Comparison of ENCODE assay signal across 8 mouse cellular contexts in genomic region chr5:98253838-98254821, GRCm38 (mm10). TPM values are rescaled to one million over a fixed set of nuclear protein-coding genes. Genes with fewer than 3 reads are reported as not detected.
DNase-seq lines count a peak whose midpoint lies in the region; ATAC-seq and TF ChIP-seq lines count a peak whose summit lies in the region.

TSS of gene Fgf5 (plus strand) at chr5:98254184.

- TF ChIP-seq CTCF in ES-Bruce4 (IDR thresholded peaks at IDR 0.05; ENCODE audit: low read depth, low read length), result no peak

- intact Hi-C loops in heart, postnatal 10 days (cut with DNase I), result no loop called here

- peak within 1 kb of the TSS; percentile 21; the same call in 1 of the 2 replicates for H3K9ac ChIP-seq in ES-Bruce4 (ENCODE audit: low read depth, poor library complexity, severe bottlenecking)
- H3K9ac ChIP-seq in embryonic facial prominence, embryonic 12.5 days, result peak within 1 kb of the TSS; percentile 54
- peak within 1 kb of the TSS; percentile 63 for H3K9ac ChIP-seq in midbrain, embryonic 11.5 days (ENCODE audit: low read length)
- peak within 1 kb of the TSS; percentile 57 for H3K9ac ChIP-seq in stomach, embryonic 16.5 days (ENCODE audit: low read length)

- ATAC-seq in embryonic facial prominence, embryonic 12.5 days (ENCODE audit: insufficient number of reproducible peaks, insufficient read depth, low FRiP score, low TSS enrichment), result peak; percentile 69
- peak; percentile 87 for ATAC-seq in midbrain, embryonic 11.5 days (ENCODE audit: low FRiP score)
- ATAC-seq in stomach, embryonic 16.5 days (ENCODE audit: insufficient read depth, low FRiP score), result peak; percentile 69; the same call in 1 of the 2 replicates

- peak within 1 kb of the TSS; percentile 99 for H3K4me2 ChIP-seq in embryonic facial prominence, embryonic 12.5 days (replicated peaks)
- H3K4me2 ChIP-seq in midbrain, embryonic 11.5 days, result peak within 1 kb of the TSS; percentile 99
- H3K4me2 ChIP-seq in stomach, embryonic 16.5 days (ENCODE audit: low read depth, low read length), result peak within 1 kb of the TSS; percentile 98

- DNase-seq in adrenal gland, postnatal 10 days, result peak; percentile 23
- peak; percentile 54 to 56 for DNase-seq in heart, postnatal 10 days
- peak; percentile 28 to 35 for DNase-seq in layer of hippocampus, postnatal 36 days
- DNase-seq in midbrain, embryonic 11.5 days (ENCODE audit: low spot score, missing footprints), result peak; percentile 96
- DNase-seq in thymus, postnatal 0 days (ENCODE audit: low spot score), result no peak

- no peak for TF ChIP-seq POLR2A in ES-Bruce4 (IDR thresholded peaks at IDR 0.05; ENCODE audit: insufficient read depth, low read length)

- no peaks in the 10 kb centered on the region for H3K4me1 ChIP-seq in ES-Bruce4 (ENCODE audit: control insufficient read depth, insufficient read depth, low read length)
- H3K4me1 ChIP-seq in embryonic facial prominence, embryonic 12.5 days, result 0 out of 2 replicates have a peak, but pooled peaks cover 2% of the 10 kb centered on the region
- peaks cover 8% of the 10 kb centered on the region for H3K4me1 ChIP-seq in midbrain, embryonic 11.5 days (ENCODE audit: control insufficient read depth, insufficient read depth, low read length)
- H3K4me1 ChIP-seq in stomach, embryonic 16.5 days (ENCODE audit: control insufficient read depth, insufficient read depth, low read length), result peaks cover 9% of the 10 kb centered on the region

- peaks cover 7% of the 10 kb centered on the region; the same call in 1 of the 2 replicates for H3K27me3 ChIP-seq in ES-Bruce4 (ENCODE audit: control insufficient read depth, insufficient read depth, low read length, poor library complexity, severe bottlenecking)
- peaks cover 64% of the 10 kb centered on the region for H3K27me3 ChIP-seq in embryonic facial prominence, embryonic 12.5 days
- H3K27me3 ChIP-seq in midbrain, embryonic 11.5 days (ENCODE audit: control insufficient read depth, insufficient read depth, low read length), result peaks cover 40% of the 10 kb centered on the region
- H3K27me3 ChIP-seq in stomach, embryonic 16.5 days (ENCODE audit: control insufficient read depth, insufficient read depth, low read length), result peaks cover 49% of the 10 kb centered on the region

- H3K4me3 ChIP-seq in ES-Bruce4 (ENCODE audit: low read depth, low read length), result peak within 1 kb of the TSS; percentile 62
- peak within 1 kb of the TSS; percentile 56 for H3K4me3 ChIP-seq in embryonic facial prominence, embryonic 12.5 days
- H3K4me3 ChIP-seq in midbrain, embryonic 11.5 days (ENCODE audit: low read depth, low read length), result peak within 1 kb of the TSS; percentile 58
- H3K4me3 ChIP-seq in stomach, embryonic 16.5 days (replicated peaks; ENCODE audit: low read length), result peak within 1 kb of the TSS; percentile 58

- no peaks in the 10 kb centered on the region for H3K9me3 ChIP-seq in ES-Bruce4 (replicated peaks; ENCODE audit: control insufficient read depth, insufficient read depth, low read length, poor library complexity, severe bottlenecking)
- H3K9me3 ChIP-seq in embryonic facial prominence, embryonic 12.5 days, result no peaks in the 10 kb centered on the region
- no peaks in the 10 kb centered on the region for H3K9me3 ChIP-seq in midbrain, embryonic 11.5 days (ENCODE audit: control insufficient read depth, low read length)
- no peaks in the 10 kb centered on the region for H3K9me3 ChIP-seq in stomach, embryonic 16.5 days (replicated peaks; ENCODE audit: control insufficient read depth, low read length)

- no peak within 1 kb of the TSS for H3K27ac ChIP-seq in ES-Bruce4 (ENCODE audit: insufficient read depth, low read length)
- no peak within 1 kb of the TSS for H3K27ac ChIP-seq in embryonic facial prominence, embryonic 12.5 days
- no peak within 1 kb of the TSS for H3K27ac ChIP-seq in midbrain, embryonic 11.5 days (ENCODE audit: low read depth, low read length)
- H3K27ac ChIP-seq in stomach, embryonic 16.5 days (ENCODE audit: low read length), result no peak within 1 kb of the TSS

- no peaks in the 10 kb centered on the region for H3K36me3 ChIP-seq in ES-Bruce4 (ENCODE audit: control insufficient read depth, insufficient read depth, low read length, poor library complexity, severe bottlenecking)
- H3K36me3 ChIP-seq in embryonic facial prominence, embryonic 12.5 days, result no peaks in the 10 kb centered on the region
- H3K36me3 ChIP-seq in midbrain, embryonic 11.5 days (ENCODE audit: control insufficient read depth, insufficient read depth, low read length), result no peaks in the 10 kb centered on the region
- no peaks in the 10 kb centered on the region for H3K36me3 ChIP-seq in stomach, embryonic 16.5 days (ENCODE audit: control insufficient read depth, insufficient read depth, low read length)

- TF ChIP-seq EP300 in ES-Bruce4 (IDR thresholded peaks at IDR 0.05; ENCODE audit: insufficient read depth, low read depth, low read length), result no peak

- WGBS in embryonic facial prominence, embryonic 12.5 days, result 1% methylated on average over 69 of the region's 80 CpGs
- under 1% methylated on average over 76 of the region's 80 CpGs for WGBS in midbrain, embryonic 11.5 days
- under 1% methylated on average over 78 of the region's 80 CpGs for WGBS in stomach, embryonic 16.5 days

RNA-seq across cellular contexts. Expression of gene Fgf5, which starts in this region (rescaled TPM):
- 24.1 and 25.9 TPM in 2 replicates for polyA plus RNA-seq in ES-Bruce4 (2011; ENCODE audit: insufficient read depth, insufficient read length, low read depth, missing spikeins)
- not detected for total RNA-seq in adrenal gland, postnatal 10 days (2021)
- 2.0 and 2.4 TPM in 2 replicates for polyA plus RNA-seq in embryonic facial prominence, embryonic 12.5 days (2016; fragmentation: Nextera tagmentation; extraction: Ambion mirVana)
- not detected for total RNA-seq in heart, postnatal 10 days (2021)
- 1 to 10 TPM; 4.3 to 5.6 TPM for total RNA-seq in layer of hippocampus, postnatal 36 days (2021)
- 0.15 TPM in 1 of 2 replicates, not detected in the other for polyA plus RNA-seq in midbrain, embryonic 11.5 days (2014; fragmentation: Nextera tagmentation; extraction: Ambion mirVana)
- polyA plus RNA-seq in stomach, embryonic 16.5 days (2015; fragmentation: Nextera tagmentation; extraction: Ambion mirVana), result 1.1 and 1.8 TPM in 2 replicates
- polyA plus RNA-seq in thymus, postnatal 0 days (2015; fragmentation: Nextera tagmentation; extraction: Ambion mirVana), result 0.05 TPM in 1 of 2 replicates, not detected in the other

Comparison
In these comparisons a context has a peak if more than half of its experiments do, and no peak if none do; other contexts are left out.
1. RNA of gene Fgf5 (total RNA-seq): 4.3 to 5.6 TPM in layer of hippocampus, postnatal 36 days; not detected in adrenal gland, postnatal 10 days and not detected in heart, postnatal 10 days; every median in the first group is over 4 times any median in the second.
2. Peak in DNase-seq in adrenal gland, postnatal 10 days; RNA of the gene not detected or under 1 TPM.
3. Peak in DNase-seq in heart, postnatal 10 days; RNA of the gene not detected or under 1 TPM.
4. Peak in DNase-seq, ATAC-seq, H3K4me3 ChIP-seq, H3K9ac ChIP-seq and H3K4me2 ChIP-seq in midbrain, embryonic 11.5 days; RNA of the gene not detected or under 1 TPM.
5. Peak in every context shown above with its lines, with median percentiles within 50 percentile points of each other: H3K4me3 ChIP-seq, H3K9ac ChIP-seq, ATAC-seq and H3K4me2 ChIP-seq.